Mouse (Mus musculus): ENCODE measurements around the gene Gpbp1l1. TPM values are rescaled to one million over a fixed set of nuclear protein-coding genes. Genes with fewer than 3 reads are reported as not detected.

Gpbp1l1 gene
- polyA plus RNA-seq, 1 experiment = 49.0 TPM

DNA sequence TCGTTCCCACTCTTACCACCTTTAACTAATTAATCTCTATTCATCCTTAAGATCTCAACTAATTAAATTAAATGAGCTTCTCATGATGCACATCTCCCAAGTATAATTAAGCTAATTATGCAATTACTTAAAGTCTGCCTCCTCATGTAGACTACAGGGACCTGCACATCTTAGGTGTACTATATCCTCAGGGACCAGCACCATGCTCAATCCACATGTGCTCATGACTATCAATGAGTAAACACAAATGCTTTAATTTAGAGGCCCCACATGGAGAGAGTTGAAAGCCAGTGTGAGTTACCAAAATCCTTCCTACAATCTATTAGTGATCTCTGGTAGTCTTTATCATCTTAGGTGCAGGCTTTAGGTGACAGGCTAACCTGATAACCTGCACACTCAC is 77.7 kb downstream of the Gpbp1l1 start:
- no peak for DNase-seq (ENCODE audit: low read depth)

DNA sequence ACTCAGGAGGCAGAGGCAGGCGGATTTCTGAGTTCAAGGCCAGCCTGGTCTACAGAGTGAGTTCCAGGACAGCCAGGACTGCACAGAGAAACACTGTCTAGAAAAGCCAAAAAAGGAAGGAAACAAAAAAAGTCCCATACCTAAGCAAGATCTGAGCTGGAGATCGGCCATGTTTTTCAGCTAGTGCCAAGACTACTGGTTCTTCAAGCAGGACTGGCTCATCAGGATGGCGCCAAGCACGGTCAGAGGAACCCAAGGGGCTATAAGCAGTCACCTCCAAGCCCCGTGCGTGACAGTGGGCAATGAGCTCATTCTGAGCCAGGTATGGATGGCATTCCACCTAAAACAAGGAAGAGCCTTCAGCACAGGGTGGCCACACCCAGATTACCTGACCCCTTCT is 81.4 kb downstream of the Gpbp1l1 start:
- no peak for DNase-seq (ENCODE audit: low read depth)

DNA sequence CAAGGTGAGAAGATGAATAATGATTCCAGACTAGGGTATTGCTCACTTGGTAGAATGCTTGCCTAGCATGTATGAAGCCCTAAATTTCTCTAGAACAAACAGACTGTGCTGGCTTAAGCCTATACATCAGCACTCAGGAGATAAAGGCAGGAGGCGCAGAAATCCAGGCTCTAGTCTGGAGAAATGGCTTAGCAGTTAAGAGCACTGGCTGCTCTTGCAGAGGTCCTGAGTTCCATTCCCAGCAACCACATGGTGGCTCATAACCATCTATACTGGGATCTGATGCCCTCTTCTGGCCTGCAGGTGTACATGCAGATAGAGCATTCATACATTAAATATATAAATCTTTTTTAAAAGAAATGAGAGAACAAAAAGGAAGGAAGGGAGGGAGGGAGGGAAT is 84.6 kb downstream of the Gpbp1l1 start:
- DNase-seq (ENCODE audit: low read depth) = no peak

Other genes starting within 250 kb of the Gpbp1l1 start
- gene Mast2, start 93.5 kb upstream of the Gpbp1l1 start, polyA plus RNA-seq (2012; rRNA removed) = 42.0 and 43.6 TPM in 2 replicates
- 3.5 and 4.6 TPM in 2 replicates for gene Ipp, start 50.1 kb upstream of the Gpbp1l1 start, polyA plus RNA-seq (2012; rRNA removed)
- gene Tmem69, start 1.7 kb upstream of the Gpbp1l1 start, polyA plus RNA-seq (2012; rRNA removed) = 4.6 and 6.6 TPM in 2 replicates
- 15.3 and 20.0 TPM in 2 replicates for gene Ccdc17, start 39.0 kb downstream of the Gpbp1l1 start, polyA plus RNA-seq (2012; rRNA removed)
- gene Nasp, start 70.3 kb downstream of the Gpbp1l1 start, polyA plus RNA-seq (2012; rRNA removed) = 3.8 and 4.4 TPM in 2 replicates
- gene Akr1a1, start 94.0 kb downstream of the Gpbp1l1 start, polyA plus RNA-seq (2012; rRNA removed) = 1,043 and 1,056 TPM in 2 replicates
- gene Prdx1, start 127.9 kb downstream of the Gpbp1l1 start, polyA plus RNA-seq (2012; rRNA removed) = 253 and 263 TPM in 2 replicates
- 21.9 and 22.1 TPM in 2 replicates for gene Mmachc, start 150.7 kb downstream of the Gpbp1l1 start, polyA plus RNA-seq (2012; rRNA removed)
- gene Ccdc163, start 150.9 kb downstream of the Gpbp1l1 start, polyA plus RNA-seq (2012; rRNA removed) = 21.3 and 25.8 TPM in 2 replicates
- 12.7 and 12.8 TPM in 2 replicates for gene Tesk2, start 163.3 kb downstream of the Gpbp1l1 start, polyA plus RNA-seq (2012; rRNA removed)
- gene Toe1, start 250.0 kb downstream of the Gpbp1l1 start, polyA plus RNA-seq (2012; rRNA removed) = 61.8 and 66.3 TPM in 2 replicates